Mouse (Mus musculus) stomach, embryonic 14.5 days (tissue): ENCODE results near the gene Agpat2. TPM values are rescaled to one million over a fixed set of nuclear protein-coding genes. Genes with fewer than 3 reads are reported as not detected.

Source experiments
- ATAC-seq: fragments of 200-750 bp; cut with Nextera tagmentation; 2 replicates; pipeline ENCODE4 v1.8.0; 2017; ENCODE audit warnings: low read depth, moderate TSS enrichment; ENCODE audit not compliant: insufficient number of reproducible peaks, insufficient read depth, low FRiP score
- H3K27ac ChIP-seq: fragments of 300-500 bp; sonication (generic); 2 replicates; pipeline ENCODE4 v1.5.1; 2014; ENCODE audit warnings: mild to moderate bottlenecking, low read length, moderate library complexity, mixed read lengths
- H3K27me3 ChIP-seq: fragments of 300-500 bp; sonication (generic); 2 replicates; pipeline ENCODE4 v1.6.1; 2014; ENCODE audit warnings: low read length, control low read depth, mixed read lengths; ENCODE audit not compliant: control insufficient read depth, insufficient read depth
- H3K36me3 ChIP-seq: fragments of 300-500 bp; sonication (generic); 2 replicates; pipeline ENCODE4 v1.6.1; 2014; ENCODE audit warnings: mild to moderate bottlenecking, control low read depth, low read length, moderate library complexity, mixed read lengths; ENCODE audit not compliant: control insufficient read depth, insufficient read depth
- H3K4me1 ChIP-seq: fragments of 300-500 bp; sonication (generic); 2 replicates; pipeline ENCODE4 v1.6.1; 2014; ENCODE audit warnings: low read length, control low read depth, mixed read lengths; ENCODE audit not compliant: control insufficient read depth, insufficient read depth
- H3K4me2 ChIP-seq: fragments of 300-500 bp; sonication (generic); replicated peaks from 2 replicates; pipeline ENCODE4 v1.6.1; 2014; ENCODE audit warnings: low read depth, low read length, control low read depth
- H3K4me3 ChIP-seq: fragments of 300-500 bp; sonication (generic); 2 replicates; pipeline ENCODE4 v1.5.1; 2014; ENCODE audit warnings: low read depth, low read length, control low read depth
- H3K9ac ChIP-seq: fragments of 300-500 bp; sonication (generic); replicated peaks from 2 replicates; pipeline ENCODE4 v1.6.1; 2014; ENCODE audit warnings: low read depth, mild to moderate bottlenecking, control low read depth, low read length, moderate library complexity, mixed read lengths
- H3K9me3 ChIP-seq: fragments of 300-500 bp; sonication (generic); 2 replicates; pipeline ENCODE4 v1.6.1; 2016; ENCODE audit warnings: low read depth, low read length, control low read depth; ENCODE audit not compliant: control insufficient read depth
- WGBS: fragments of 180-500 bp; shearing (Covaris S2); extraction: QIAGEN DNeasy Blood & Tissue Kit; methylation state at CpG from one replicate; pipeline ENCODE4 v1.1.7; 2014; 5-methylcytosine and 5-hydroxymethylcytosine counted together
- polyA plus RNA-seq: library from polyadenylated mRNA; unstranded; fragments of >200 nt; fragmentation: Nextera tagmentation; extraction: Ambion mirVana; gene quantifications from 2 replicates; pipeline ENCODE4 v1.2.1, GENCODE M21; 2014

Gene Agpat2
- polyA plus RNA-seq, 1 experiment from 2014 or later, result 43.7 TPM

GRCm38 (mm10) chr2:26555076-26555475 lies 49.1 kb downstream of the Agpat2 start:
- WGBS, result 70% methylated on average over 4 of the region's 4 CpGs
- no peak overlapping the region for H3K4me2 ChIP-seq
- no peaks in the 10 kb centered on the region for H3K27me3 ChIP-seq
- no peak overlapping the region for H3K4me3 ChIP-seq
- H3K36me3 ChIP-seq, result no peaks in the 10 kb centered on the region
- no peak overlapping the region for H3K9ac ChIP-seq
- no peak overlapping the region for H3K27ac ChIP-seq
- ATAC-seq, result no peak
- peaks cover 13% of the 10 kb centered on the region; the same call in 1 of the 2 replicates for H3K4me1 ChIP-seq
- no peaks in the 10 kb centered on the region for H3K9me3 ChIP-seq

- H3K9ac ChIP-seq, result no peak overlapping the region
- peaks cover 16% of the 10 kb centered on the region; the same call in 1 of the 2 replicates for H3K4me1 ChIP-seq
- peak overlapping the region; percentile 23; the same call in 1 of the 2 replicates for H3K27ac ChIP-seq
- no peak overlapping the region for H3K4me2 ChIP-seq
- no peak for ATAC-seq
- H3K27me3 ChIP-seq, result no peaks in the 10 kb centered on the region
- WGBS, result 65% methylated on average over 9 of the region's 9 CpGs
- no peaks in the 10 kb centered on the region for H3K36me3 ChIP-seq
- H3K4me3 ChIP-seq, result no peak overlapping the region
- H3K9me3 ChIP-seq, result no peaks in the 10 kb centered on the region
Observed at GRCm38 (mm10) chr2:26553904-26554303, 50.3 kb downstream of the Agpat2 start.

- no peak overlapping the region for H3K4me3 ChIP-seq
- no peaks in the 10 kb centered on the region for H3K27me3 ChIP-seq
- 87% methylated on average over 2 of the region's 2 CpGs for WGBS
- ATAC-seq, result no peak
- no peak overlapping the region for H3K27ac ChIP-seq
- no peaks in the 10 kb centered on the region for H3K9me3 ChIP-seq
- no peaks in the 10 kb centered on the region for H3K36me3 ChIP-seq
- H3K9ac ChIP-seq, result no peak overlapping the region
- H3K4me1 ChIP-seq, result peaks cover 20% of the 10 kb centered on the region; the same call in 1 of the 2 replicates
- H3K4me2 ChIP-seq, result no peak overlapping the region
Observed at GRCm38 (mm10) chr2:26552066-26552465, 52.2 kb downstream of the Agpat2 start.

GRCm38 (mm10) chr2:26551446-26551845 lies 52.8 kb downstream of the Agpat2 start:
- H3K9me3 ChIP-seq, result no peaks in the 10 kb centered on the region
- peaks cover 15% of the 10 kb centered on the region; the same call in 1 of the 2 replicates for H3K4me1 ChIP-seq
- ATAC-seq, result no peak
- 73% methylated on average over 8 of the region's 8 CpGs for WGBS
- H3K4me2 ChIP-seq, result no peak overlapping the region
- H3K9ac ChIP-seq, result no peak overlapping the region
- H3K27ac ChIP-seq, result 0 out of 2 replicates have a peak overlapping the region, but pooled peaks have one; percentile 21
- H3K4me3 ChIP-seq, result no peak overlapping the region
- no peaks in the 10 kb centered on the region for H3K36me3 ChIP-seq
- H3K27me3 ChIP-seq, result no peaks in the 10 kb centered on the region

GRCm38 (mm10) chr2:26550777-26551176 lies 53.4 kb downstream of the Agpat2 start:
- Histone ChIP-seq H3K36me3 (no peaks in the 10 kb centered on the region), H3K27me3 (no peaks in the 10 kb centered on the region), H3K27ac (no peak overlapping the region), H3K4me2 (no peak overlapping the region), H3K4me3 (no peak overlapping the region), H3K4me1 (peaks cover 15% of the 10 kb centered on the region; the same call in 1 of the 2 replicates), H3K9me3 (no peaks in the 10 kb centered on the region), H3K9ac (no peak overlapping the region)
- 76% methylated on average over 3 of the region's 3 CpGs for WGBS
- no peak for ATAC-seq

- 48% methylated on average over 3 of the region's 3 CpGs for WGBS
- Histone ChIP-seq H3K4me2 (no peak overlapping the region), H3K9ac (no peak overlapping the region), H3K4me3 (no peak overlapping the region), H3K27me3 (no peaks in the 10 kb centered on the region), H3K9me3 (no peaks in the 10 kb centered on the region), H3K36me3 (no peaks in the 10 kb centered on the region), H3K27ac (no peak overlapping the region), H3K4me1 (peaks cover 15% of the 10 kb centered on the region; the same call in 1 of the 2 replicates)
- no peak for ATAC-seq
Observed at GRCm38 (mm10) chr2:26550205-26550604, 54.0 kb downstream of the Agpat2 start.

GRCm38 (mm10) chr2:26549801-26550200 lies 54.4 kb downstream of the Agpat2 start:
- 66% methylated on average over 10 of the region's 10 CpGs for WGBS
- Histone ChIP-seq H3K9ac (no peak overlapping the region), H3K36me3 (no peaks in the 10 kb centered on the region), H3K9me3 (no peaks in the 10 kb centered on the region), H3K4me2 (no peak overlapping the region), H3K27ac (no peak overlapping the region), H3K4me3 (no peak overlapping the region), H3K4me1 (peaks cover 15% of the 10 kb centered on the region; the same call in 1 of the 2 replicates), H3K27me3 (no peaks in the 10 kb centered on the region)
- no peak for ATAC-seq

- Histone ChIP-seq H3K9ac (no peak overlapping the region), H3K4me3 (no peak overlapping the region), H3K36me3 (no peaks in the 10 kb centered on the region), H3K4me1 (peaks cover 18% of the 10 kb centered on the region; the same call in 1 of the 2 replicates), H3K9me3 (no peaks in the 10 kb centered on the region), H3K4me2 (no peak overlapping the region), H3K27ac (no peak overlapping the region), H3K27me3 (no peaks in the 10 kb centered on the region)
- ATAC-seq, result peak; percentile 51; the same call in 1 of the 2 replicates
- 28% methylated on average over 2 of the region's 2 CpGs for WGBS
Observed at GRCm38 (mm10) chr2:26547481-26547880, 56.7 kb downstream of the Agpat2 start.

GRCm38 (mm10) chr2:26544265-26544664 lies 60.0 kb downstream of the Agpat2 start:
- Histone ChIP-seq H3K27ac (no peak overlapping the region; the same call in 1 of the 2 replicates), H3K4me2 (no peak overlapping the region), H3K9me3 (no peaks in the 10 kb centered on the region), H3K4me1 (peaks cover 14% of the 10 kb centered on the region), H3K9ac (no peak overlapping the region), H3K4me3 (no peak overlapping the region), H3K27me3 (no peaks in the 10 kb centered on the region), H3K36me3 (no peaks in the 10 kb centered on the region)
- WGBS, result 41% methylated on average over 3 of the region's 3 CpGs
- ATAC-seq, result no peak
